ENCODE assay signal across 15 mouse cellular contexts in genomic region chr1:127293286-127293685, GRCm38 (mm10).
"Had no signal": no experiment of that assay in that cellular context is flagged by ENCODE, and none has a peak within 500 bp of the region (broad histone marks: within the 10 kb centered on the region; RNA-seq: fewer than 3 reads in every experiment).

No protein-coding gene starts in this region.

- DNase-seq: kidney, adult 8-10 months; kidney, postnatal 14 days; kidney, postnatal 4 days; liver, embryonic 13.5 days; lung, embryonic 14.5 days; lung, postnatal 10 days; lung, postnatal 36 days; retina, postnatal 1 day; thymus, adult 2 months; thymus, postnatal 25 days had no signal

- H3K27me3 ChIP-seq: kidney, embryonic 15.5 days; liver, embryonic 13.5 days; midbrain, embryonic 12.5 days; midbrain, embryonic 15.5 days; neural tube, embryonic 13.5 days had no signal

- H3K4me2 ChIP-seq: kidney, embryonic 15.5 days; liver, embryonic 13.5 days; lung, embryonic 14.5 days; midbrain, embryonic 12.5 days; midbrain, embryonic 15.5 days; neural tube, embryonic 13.5 days had no signal

- ATAC-seq: intestine, postnatal 0 days; midbrain, embryonic 15.5 days had no signal

- H3K9ac ChIP-seq: kidney, embryonic 15.5 days; liver, embryonic 13.5 days; lung, embryonic 14.5 days; midbrain, embryonic 12.5 days; midbrain, embryonic 15.5 days; neural tube, embryonic 13.5 days had no signal

- H3K36me3 ChIP-seq: kidney, embryonic 15.5 days; liver, embryonic 13.5 days; midbrain, embryonic 12.5 days; midbrain, embryonic 15.5 days; neural tube, embryonic 13.5 days had no signal

- H3K4me3 ChIP-seq: kidney, embryonic 15.5 days; liver, embryonic 13.5 days; midbrain, embryonic 12.5 days; midbrain, embryonic 15.5 days; neural tube, embryonic 13.5 days had no signal

- H3K27ac ChIP-seq: kidney, embryonic 15.5 days; liver, embryonic 13.5 days; midbrain, embryonic 12.5 days; midbrain, embryonic 15.5 days; neural tube, embryonic 13.5 days had no signal

- H3K4me1 ChIP-seq: midbrain, embryonic 15.5 days had no signal

- H3K9me3 ChIP-seq: kidney, embryonic 15.5 days; liver, embryonic 13.5 days; midbrain, embryonic 12.5 days; midbrain, embryonic 15.5 days; neural tube, embryonic 13.5 days had no signal
